Mouse (Mus musculus): ENCODE results near the gene Ntn5. TPM values are rescaled to one million over a fixed set of nuclear protein-coding genes. Genes with fewer than 3 reads are reported as not detected.

Gene Ntn5
- polyA plus RNA-seq, 1 experiment from 2014 or later, result 0.34 TPM

DNA sequence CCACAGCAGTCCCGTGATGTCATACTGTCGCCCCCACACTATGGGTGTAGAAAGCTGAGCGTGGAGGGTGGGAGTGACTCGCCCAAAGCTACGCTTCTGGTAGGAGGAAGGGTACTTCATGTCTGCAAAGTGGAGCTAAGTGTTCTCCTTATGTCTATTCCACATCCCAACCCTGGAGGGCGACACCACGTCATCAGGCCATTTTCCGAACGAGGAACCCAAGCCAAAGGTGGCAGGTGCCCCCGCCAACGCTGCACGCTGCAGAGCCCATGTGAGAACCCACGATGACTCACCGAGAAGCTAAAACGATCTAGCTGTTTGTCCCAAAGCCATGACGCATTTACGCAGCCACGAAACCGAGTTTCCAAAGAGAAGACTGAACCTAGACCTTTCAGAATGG lies 58.5 kb downstream of the Ntn5 start:
- Histone ChIP-seq H3K27ac (ENCODE audit: low read length) (no peak overlapping the region), H3K4me2 (ENCODE audit: low read depth, low read length) (peak overlapping the region; percentile 46), H3K4me1 (ENCODE audit: control insufficient read depth, insufficient read depth, low read length) (0 out of 2 replicates have a peak, but pooled peaks cover 3% of the 10 kb centered on the region), H3K27me3 (replicated peaks; ENCODE audit: control insufficient read depth, insufficient read depth, low read length) (no peaks in the 10 kb centered on the region), H3K36me3 (ENCODE audit: control insufficient read depth, insufficient read depth, low read length) (no peaks in the 10 kb centered on the region), H3K9me3 (ENCODE audit: control insufficient read depth, low read length) (no peaks in the 10 kb centered on the region; the same call in 1 of the 2 replicates), H3K9ac (ENCODE audit: low read depth, low read length) (peak overlapping the region; percentile 40), H3K4me3 (ENCODE audit: low read length) (peak overlapping the region; percentile 33)
- ATAC-seq, result no peak
- WGBS, result 33% methylated on average over 19 of the region's 19 CpGs

Other genes with a start within 250 kb of the Ntn5 start
- gene Gys1, start 249.2 kb upstream of the Ntn5 start, polyA plus RNA-seq (2015; fragmentation: Nextera tagmentation; extraction: Ambion mirVana), result 49.4 and 53.1 TPM in 2 replicates
- 121 and 134 TPM in 2 replicates for gene Ruvbl2, start 245.9 kb upstream of the Ntn5 start, polyA plus RNA-seq (2015; fragmentation: Nextera tagmentation; extraction: Ambion mirVana)
- 7,117 and 7,555 TPM in 2 replicates for gene Ftl1, start 224.1 kb upstream of the Ntn5 start, polyA plus RNA-seq (2015; fragmentation: Nextera tagmentation; extraction: Ambion mirVana)
- gene Bax, start 217.1 kb upstream of the Ntn5 start, polyA plus RNA-seq (2015; fragmentation: Nextera tagmentation; extraction: Ambion mirVana), result 178 and 185 TPM in 2 replicates
- 0.78 and 0.93 TPM in 2 replicates for gene Tulp2, start 202.1 kb upstream of the Ntn5 start, polyA plus RNA-seq (2015; fragmentation: Nextera tagmentation; extraction: Ambion mirVana)
- not detected in 2 replicates for gene Gm45808, start 197.2 kb upstream of the Ntn5 start, polyA plus RNA-seq (2015; fragmentation: Nextera tagmentation; extraction: Ambion mirVana)
- gene Dhdh, start 195.2 kb upstream of the Ntn5 start, polyA plus RNA-seq (2015; fragmentation: Nextera tagmentation; extraction: Ambion mirVana), result 1.9 and 2.2 TPM in 2 replicates
- gene Nucb1, start 173.6 kb upstream of the Ntn5 start, polyA plus RNA-seq (2015; fragmentation: Nextera tagmentation; extraction: Ambion mirVana), result 251 and 266 TPM in 2 replicates
- 17.3 and 19.1 TPM in 2 replicates for gene Ppp1r15a, start 157.8 kb upstream of the Ntn5 start, polyA plus RNA-seq (2015; fragmentation: Nextera tagmentation; extraction: Ambion mirVana)
- gene Plekha4, start 157.7 kb upstream of the Ntn5 start, polyA plus RNA-seq (2015; fragmentation: Nextera tagmentation; extraction: Ambion mirVana), result 1.4 and 1.6 TPM in 2 replicates
- gene Hsd17b14, start 129.1 kb upstream of the Ntn5 start, polyA plus RNA-seq (2015; fragmentation: Nextera tagmentation; extraction: Ambion mirVana), result 2.9 and 3.3 TPM in 2 replicates
- 59.9 and 65.4 TPM in 2 replicates for gene Bcat2, start 113.9 kb upstream of the Ntn5 start, polyA plus RNA-seq (2015; fragmentation: Nextera tagmentation; extraction: Ambion mirVana)
- gene Fgf21, start 68.5 kb upstream of the Ntn5 start, polyA plus RNA-seq (2015; fragmentation: Nextera tagmentation; extraction: Ambion mirVana), result 0.23 TPM in 1 of 2 replicates, not detected in the other
- gene Fut1, start 66.7 kb upstream of the Ntn5 start, polyA plus RNA-seq (2015; fragmentation: Nextera tagmentation; extraction: Ambion mirVana), result 0.48 and 0.61 TPM in 2 replicates
- gene Izumo1, start 62.2 kb upstream of the Ntn5 start, polyA plus RNA-seq (2015; fragmentation: Nextera tagmentation; extraction: Ambion mirVana), result 0.07 and 0.15 TPM in 2 replicates
- gene Rasip1, start 56.5 kb upstream of the Ntn5 start, polyA plus RNA-seq (2015; fragmentation: Nextera tagmentation; extraction: Ambion mirVana), result 3.4 and 4.4 TPM in 2 replicates
- gene Mamstr, start 44.0 kb upstream of the Ntn5 start, polyA plus RNA-seq (2015; fragmentation: Nextera tagmentation; extraction: Ambion mirVana), result 5.0 and 6.3 TPM in 2 replicates
- 18.4 and 21.7 TPM in 2 replicates for gene Fut2, start 17.6 kb upstream of the Ntn5 start, polyA plus RNA-seq (2015; fragmentation: Nextera tagmentation; extraction: Ambion mirVana)
- 1.9 and 2.7 TPM in 2 replicates for gene Sec1, start 10.4 kb downstream of the Ntn5 start, polyA plus RNA-seq (2015; fragmentation: Nextera tagmentation; extraction: Ambion mirVana)
- 4.1 and 5.3 TPM in 2 replicates for gene Car11, start 15.8 kb downstream of the Ntn5 start, polyA plus RNA-seq (2015; fragmentation: Nextera tagmentation; extraction: Ambion mirVana)
- gene Dbp, start 21.1 kb downstream of the Ntn5 start, polyA plus RNA-seq (2015; fragmentation: Nextera tagmentation; extraction: Ambion mirVana), result 2.3 and 3.2 TPM in 2 replicates
- gene Rpl18, start 31.4 kb downstream of the Ntn5 start, polyA plus RNA-seq (2015; fragmentation: Nextera tagmentation; extraction: Ambion mirVana), result 1,070 and 1,157 TPM in 2 replicates
- gene Sphk2, start 34.0 kb downstream of the Ntn5 start, polyA plus RNA-seq (2015; fragmentation: Nextera tagmentation; extraction: Ambion mirVana), result 55.6 and 59.2 TPM in 2 replicates
- 30.9 and 34.2 TPM in 2 replicates for gene Fam83e, start 37.2 kb downstream of the Ntn5 start, polyA plus RNA-seq (2015; fragmentation: Nextera tagmentation; extraction: Ambion mirVana)
- 0.86 and 1.0 TPM in 2 replicates for gene Spaca4, start 41.8 kb downstream of the Ntn5 start, polyA plus RNA-seq (2015; fragmentation: Nextera tagmentation; extraction: Ambion mirVana)
- gene Lmtk3, start 99.7 kb downstream of the Ntn5 start, polyA plus RNA-seq (2015; fragmentation: Nextera tagmentation; extraction: Ambion mirVana), result 0.47 and 0.51 TPM in 2 replicates
- gene Sult2b1, start 100.6 kb downstream of the Ntn5 start, polyA plus RNA-seq (2015; fragmentation: Nextera tagmentation; extraction: Ambion mirVana), result 3.9 and 4.8 TPM in 2 replicates
- 77.1 and 78.2 TPM in 2 replicates for gene Cyth2, start 130.6 kb downstream of the Ntn5 start, polyA plus RNA-seq (2015; fragmentation: Nextera tagmentation; extraction: Ambion mirVana)
- 0.65 and 0.78 TPM in 2 replicates for gene Kcnj14, start 140.8 kb downstream of the Ntn5 start, polyA plus RNA-seq (2015; fragmentation: Nextera tagmentation; extraction: Ambion mirVana)
- 57.0 and 63.0 TPM in 2 replicates for gene Grwd1, start 146.9 kb downstream of the Ntn5 start, polyA plus RNA-seq (2015; fragmentation: Nextera tagmentation; extraction: Ambion mirVana)
- 90.6 and 94.9 TPM in 2 replicates for gene Kdelr1, start 188.8 kb downstream of the Ntn5 start, polyA plus RNA-seq (2015; fragmentation: Nextera tagmentation; extraction: Ambion mirVana)
- gene Grin2d, start 194.4 kb downstream of the Ntn5 start, polyA plus RNA-seq (2015; fragmentation: Nextera tagmentation; extraction: Ambion mirVana), result 0.31 and 0.39 TPM in 2 replicates
- 0.62 and 0.98 TPM in 2 replicates for gene Syngr4, start 212.7 kb downstream of the Ntn5 start, polyA plus RNA-seq (2015; fragmentation: Nextera tagmentation; extraction: Ambion mirVana)
- 8.1 TPM in 2 replicates for gene Tmem143, start 212.9 kb downstream of the Ntn5 start, polyA plus RNA-seq (2015; fragmentation: Nextera tagmentation; extraction: Ambion mirVana)
- gene Emp3, start 237.4 kb downstream of the Ntn5 start, polyA plus RNA-seq (2015; fragmentation: Nextera tagmentation; extraction: Ambion mirVana), result 128 and 147 TPM in 2 replicates
- 4.0 and 4.3 TPM in 2 replicates for gene Ccdc114, start 240.1 kb downstream of the Ntn5 start, polyA plus RNA-seq (2015; fragmentation: Nextera tagmentation; extraction: Ambion mirVana)